Mouse (Mus musculus): ENCODE data around the gene Uqcc2. TPM values are rescaled to one million over a fixed set of nuclear protein-coding genes. Genes with fewer than 3 reads are reported as not detected.

Gene Uqcc2
- 100 to 1,000 TPM; 185 to 220 (median 203) TPM for total RNA-seq (2022)

DNA sequence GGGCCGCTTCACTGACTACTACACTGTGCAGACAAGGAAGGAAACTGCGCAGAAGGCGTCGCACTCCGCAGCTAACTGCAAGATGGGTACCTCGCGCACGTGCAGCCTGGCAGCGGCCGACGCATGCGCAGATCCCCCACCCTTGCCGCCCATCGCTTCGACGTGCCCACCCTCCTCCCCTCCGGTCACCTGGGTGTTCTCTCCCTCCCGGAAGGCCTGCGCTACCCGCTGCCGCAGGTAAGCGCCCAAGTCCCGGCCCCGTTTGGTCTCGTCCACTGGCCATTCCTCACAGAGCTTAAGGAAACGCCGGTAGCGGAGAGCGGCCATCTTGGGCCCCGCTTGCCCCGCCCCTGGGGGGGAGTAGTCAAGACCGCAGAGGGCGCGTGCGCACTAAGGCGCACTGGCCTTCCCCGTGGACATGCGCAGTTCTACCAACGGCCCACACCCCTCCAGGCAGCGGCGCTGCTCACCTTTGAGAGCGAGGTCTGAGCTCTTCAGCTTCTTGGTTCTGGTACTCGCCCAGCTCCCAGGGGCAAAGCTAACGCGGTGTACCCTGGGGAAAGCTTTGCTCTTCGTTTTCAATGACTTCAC is at the start of gene Uqcc2:
Gene Uqcc2, minus strand, starts transcription at position 366 of the 591 bp plus-strand sequence.
- DNase-seq (ENCODE audit: low spot score in 2 of 2): peak; percentile 94 to 97

DNA sequence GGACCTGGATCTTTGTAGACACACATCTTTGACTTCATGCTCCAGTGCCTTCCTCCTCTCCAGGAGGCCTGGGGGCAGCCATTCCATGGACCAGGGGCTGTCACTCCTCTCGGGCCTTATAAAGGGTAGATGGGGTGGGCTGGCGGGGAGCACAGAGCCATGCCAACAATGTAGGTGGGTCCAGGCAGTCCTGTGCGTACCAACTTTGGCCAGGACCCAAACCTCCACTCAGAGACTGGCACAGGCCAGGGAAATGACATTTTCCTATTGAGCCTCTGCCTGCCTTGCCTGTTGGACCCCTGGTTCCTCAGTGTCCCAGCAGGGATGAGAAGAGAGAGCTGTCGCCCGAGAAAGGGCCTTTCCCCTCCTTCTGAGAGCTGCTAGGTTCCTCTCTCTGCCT is 48.7 kb upstream of the Uqcc2 start:
- no peak for DNase-seq (ENCODE audit: low spot score in 2 of 2)

DNA sequence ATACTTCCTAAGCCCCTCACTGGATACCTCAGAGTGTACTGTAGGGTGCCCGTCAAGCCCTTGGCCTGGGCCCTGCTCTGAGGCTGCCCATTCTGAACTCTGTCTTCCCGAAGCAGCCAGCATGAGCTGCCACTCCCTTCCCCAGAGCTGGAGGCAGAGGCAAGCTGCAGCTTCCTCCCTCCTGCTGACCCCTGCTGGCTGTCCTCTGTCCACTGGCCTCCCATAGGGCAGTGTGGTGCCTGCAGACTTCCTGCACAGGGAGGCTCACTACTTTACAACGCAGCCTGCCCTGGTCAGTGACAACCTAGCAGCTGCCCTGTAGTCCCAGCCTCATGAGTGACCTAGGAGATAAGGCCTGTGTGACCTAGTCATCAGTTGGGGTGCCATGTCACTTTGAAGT is 48.0 kb upstream of the Uqcc2 start:
- DNase-seq (ENCODE audit: low spot score in 2 of 2): no peak

DNA sequence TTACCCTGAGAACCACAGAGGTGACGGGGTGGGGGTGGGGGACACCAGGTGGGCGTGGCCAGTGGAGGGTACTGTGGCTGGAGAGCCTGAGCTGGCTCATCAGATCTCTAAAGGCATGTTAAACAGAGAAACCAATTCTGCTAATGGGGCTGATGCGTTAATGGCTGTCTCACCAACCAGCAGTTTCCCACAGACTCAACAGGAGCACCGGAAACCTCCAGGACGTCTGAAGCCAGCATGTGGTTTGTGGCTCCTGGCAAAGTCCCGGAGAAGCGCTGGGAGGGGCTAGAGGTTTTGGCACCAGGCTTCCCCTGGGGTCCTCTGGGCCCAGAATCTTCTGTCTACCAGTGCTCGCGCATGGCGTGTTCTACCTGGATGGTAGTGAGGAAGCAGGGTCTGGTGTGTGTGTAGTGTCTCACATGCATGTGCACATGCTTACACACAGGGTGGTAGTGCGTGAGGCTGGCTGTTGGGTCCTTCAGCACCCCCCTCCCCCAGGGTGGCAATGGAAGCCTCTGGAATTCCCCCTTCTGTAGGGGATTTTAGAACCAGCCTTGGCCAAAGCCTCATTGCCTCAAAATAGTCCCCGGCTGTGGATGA is 46.1 kb upstream of the Uqcc2 start:
- DNase-seq (ENCODE audit: low spot score in 2 of 2): no peak

DNA sequence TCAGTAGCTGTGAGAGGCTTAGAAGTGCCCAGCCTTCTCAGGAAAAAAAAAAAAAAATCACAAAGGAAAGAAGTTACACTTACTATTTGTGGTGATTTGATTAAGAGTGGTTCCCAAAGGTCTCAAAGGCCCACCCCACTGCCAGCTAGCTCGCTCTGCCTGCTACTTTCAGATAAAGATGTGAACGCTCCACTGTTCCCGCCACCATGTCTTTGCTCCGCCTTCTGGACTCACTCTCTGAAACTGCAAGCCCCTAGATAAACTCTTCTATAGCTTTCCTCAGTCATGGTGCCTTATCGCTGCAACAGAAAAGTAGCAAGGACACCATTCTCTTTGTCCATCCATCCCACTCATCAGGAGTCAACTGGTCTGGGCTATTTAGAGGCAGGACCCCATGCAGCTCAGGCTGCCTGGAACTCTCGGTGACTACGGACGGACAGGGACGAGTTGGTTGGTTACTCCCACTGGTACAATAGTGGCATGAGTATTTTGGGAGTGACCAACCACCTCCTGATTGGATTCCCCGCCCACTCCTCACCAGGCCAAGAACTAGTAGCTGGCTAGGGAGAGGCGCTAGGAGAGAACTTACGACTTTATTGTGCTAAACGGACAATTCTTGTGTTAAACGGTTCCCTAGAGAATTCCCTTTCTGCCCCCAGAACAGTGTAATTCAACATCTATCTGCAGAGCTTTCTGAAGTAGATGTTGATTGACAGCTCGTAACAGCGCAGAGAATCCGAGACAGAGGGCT is 44.9 kb upstream of the Uqcc2 start:
- DNase-seq (ENCODE audit: low spot score in 2 of 2): no peak

DNA sequence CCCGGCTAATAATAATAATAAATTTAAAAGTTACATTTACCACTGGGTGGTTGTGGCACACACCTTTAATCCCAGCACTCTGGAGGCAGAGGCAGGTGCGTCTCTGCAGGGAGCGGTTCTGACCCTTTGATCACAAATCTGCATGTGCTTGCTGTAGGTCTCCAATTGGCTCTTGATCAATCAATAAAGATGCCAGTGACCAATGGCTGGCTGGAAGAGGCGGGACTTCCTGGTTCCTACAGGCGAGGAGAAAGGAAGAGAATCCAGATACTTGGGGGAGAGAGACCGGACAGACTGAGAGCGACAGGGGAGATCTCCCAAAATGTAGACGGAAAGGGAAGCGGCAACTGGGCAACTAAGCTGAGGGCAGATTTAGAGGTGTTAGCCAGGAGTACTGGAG is 44.3 kb upstream of the Uqcc2 start:
- DNase-seq (ENCODE audit: low spot score in 2 of 2): no peak

DNA sequence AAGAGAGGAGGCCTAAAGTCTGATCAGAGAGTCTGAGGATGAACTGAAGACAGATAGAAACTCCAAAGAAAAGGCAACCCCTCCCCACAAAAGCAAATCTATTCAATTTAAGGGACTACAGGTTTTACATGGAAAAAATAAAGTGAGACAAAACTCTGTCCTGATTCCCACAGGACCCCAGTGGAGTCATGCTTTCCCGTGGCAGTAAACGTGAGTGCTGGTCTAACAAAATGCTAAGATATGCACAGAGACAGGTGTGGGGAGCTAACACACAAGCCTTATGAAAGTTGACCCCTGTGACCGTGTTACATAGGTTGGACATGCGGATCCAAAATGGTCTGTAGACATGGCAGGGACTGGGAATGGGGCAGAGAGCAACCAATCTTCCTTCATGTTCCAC is 43.0 kb upstream of the Uqcc2 start:
- no peak for DNase-seq (ENCODE audit: low spot score in 2 of 2)

DNA sequence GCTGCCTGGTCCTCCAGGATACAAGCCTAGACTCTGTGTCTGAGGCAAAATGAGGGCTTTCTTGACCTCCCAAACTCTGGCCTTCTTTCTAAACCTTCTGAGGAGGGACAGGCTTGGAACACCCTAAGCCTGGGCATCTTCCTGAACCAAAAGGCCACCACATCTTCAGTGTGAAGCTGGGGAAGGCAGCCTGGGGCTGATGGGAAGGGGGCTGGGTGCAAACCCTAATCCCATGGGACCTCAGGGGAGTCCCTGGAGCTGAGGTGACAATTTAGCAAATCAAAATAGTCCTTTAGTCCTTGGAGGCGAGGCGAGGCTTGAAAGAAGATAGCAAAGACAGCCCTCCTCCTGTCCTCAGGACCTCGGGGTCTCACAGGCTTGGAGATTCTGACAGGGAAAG is 42.6 kb upstream of the Uqcc2 start:
- DNase-seq (ENCODE audit: low spot score in 2 of 2): no peak

DNA sequence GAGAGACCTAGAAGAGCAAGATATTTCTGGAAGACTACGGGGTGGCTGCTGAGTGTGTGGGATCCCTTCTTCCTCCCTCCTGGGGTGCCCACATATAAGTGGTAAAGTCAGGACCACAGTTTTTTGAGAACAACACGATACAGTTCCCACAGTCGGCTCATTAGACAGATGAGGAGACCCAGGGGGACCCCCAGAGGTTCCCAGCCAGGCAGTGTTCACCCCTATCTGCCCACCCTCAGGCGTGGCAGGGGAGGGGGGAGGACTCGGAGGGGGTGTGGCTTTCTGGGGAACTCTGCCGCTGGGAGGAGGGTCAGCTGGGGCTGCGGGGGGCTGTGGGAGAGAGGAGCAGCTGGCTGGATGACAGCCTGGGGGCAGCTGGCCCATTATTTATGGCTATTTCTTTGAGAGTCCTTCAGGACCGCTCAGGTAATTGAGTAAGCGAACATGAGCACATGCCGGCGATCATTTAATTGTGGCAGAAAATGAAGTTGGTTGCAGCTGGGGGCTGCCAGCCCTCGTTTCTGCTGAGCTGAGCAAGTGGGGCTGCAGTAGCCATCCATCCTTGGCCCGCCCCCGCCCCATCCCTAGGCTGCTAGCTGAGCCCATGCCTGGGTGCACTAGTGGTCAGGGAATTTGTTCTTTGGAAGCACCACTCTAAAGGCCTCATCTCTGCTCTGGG is 41.6 kb upstream of the Uqcc2 start:
- DNase-seq (ENCODE audit: low spot score in 2 of 2): no peak

DNA sequence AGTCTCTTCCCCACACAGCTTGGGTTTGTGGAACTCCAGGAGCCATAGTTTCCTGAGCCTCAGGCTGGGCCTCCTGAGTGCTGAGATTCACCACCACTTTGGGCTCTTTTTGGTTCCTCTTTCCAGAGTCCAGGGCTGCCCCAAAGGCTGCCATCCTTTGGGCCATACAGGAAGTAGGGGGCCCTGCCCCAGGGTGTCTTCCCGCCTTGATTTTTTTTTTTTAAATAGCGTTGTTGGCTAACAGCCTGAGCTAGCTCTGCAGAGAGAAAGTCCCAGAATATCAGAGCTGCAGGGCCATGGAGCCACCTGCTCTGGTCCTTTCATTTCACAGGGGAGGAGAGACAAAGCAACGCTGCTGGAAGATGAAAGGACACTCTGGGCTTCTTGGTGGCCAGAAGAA is 40.0 kb upstream of the Uqcc2 start:
- no peak for DNase-seq (ENCODE audit: low spot score in 2 of 2)

DNA sequence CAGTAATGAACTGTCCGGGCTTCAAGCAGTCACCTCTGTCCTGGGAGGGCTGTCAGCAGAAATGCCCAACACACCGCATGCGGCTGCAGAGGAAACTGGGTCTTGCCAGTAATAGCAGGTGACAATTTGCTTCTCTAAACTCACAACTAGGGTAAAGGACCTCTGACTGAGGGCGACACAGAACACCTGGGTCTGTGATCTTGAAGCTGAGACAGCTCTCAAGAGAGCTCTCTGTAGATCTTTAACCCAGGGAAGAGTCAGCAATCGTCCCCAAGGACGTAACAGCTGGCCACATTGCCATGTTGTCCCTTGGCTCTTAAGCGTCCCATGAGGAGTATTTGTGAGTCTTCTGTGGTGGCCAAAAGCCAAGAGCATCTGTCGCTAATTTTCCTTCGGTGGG is 38.7 kb upstream of the Uqcc2 start:
- no peak for DNase-seq (ENCODE audit: low spot score in 2 of 2)

DNA sequence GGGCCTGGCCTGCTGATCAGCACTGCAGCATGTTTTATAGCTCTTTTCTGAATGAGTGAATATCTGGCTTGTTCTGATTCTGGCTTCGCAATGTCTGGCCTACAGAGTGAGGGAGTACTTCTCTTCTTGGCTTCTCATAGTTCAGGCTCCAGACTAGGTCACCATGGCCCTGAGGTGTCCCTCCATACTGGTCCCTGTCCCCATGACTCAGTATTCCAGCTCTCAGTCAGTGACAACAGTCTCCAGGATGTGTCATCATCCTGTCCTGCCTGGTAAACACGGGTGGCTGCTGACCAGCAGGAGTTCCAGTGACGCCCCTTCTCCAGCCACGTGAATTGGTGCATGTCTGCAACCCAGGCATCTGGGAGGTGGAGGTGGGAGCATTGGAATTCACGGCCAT is 37.4 kb upstream of the Uqcc2 start:
- no peak for DNase-seq (ENCODE audit: low spot score in 2 of 2)

DNA sequence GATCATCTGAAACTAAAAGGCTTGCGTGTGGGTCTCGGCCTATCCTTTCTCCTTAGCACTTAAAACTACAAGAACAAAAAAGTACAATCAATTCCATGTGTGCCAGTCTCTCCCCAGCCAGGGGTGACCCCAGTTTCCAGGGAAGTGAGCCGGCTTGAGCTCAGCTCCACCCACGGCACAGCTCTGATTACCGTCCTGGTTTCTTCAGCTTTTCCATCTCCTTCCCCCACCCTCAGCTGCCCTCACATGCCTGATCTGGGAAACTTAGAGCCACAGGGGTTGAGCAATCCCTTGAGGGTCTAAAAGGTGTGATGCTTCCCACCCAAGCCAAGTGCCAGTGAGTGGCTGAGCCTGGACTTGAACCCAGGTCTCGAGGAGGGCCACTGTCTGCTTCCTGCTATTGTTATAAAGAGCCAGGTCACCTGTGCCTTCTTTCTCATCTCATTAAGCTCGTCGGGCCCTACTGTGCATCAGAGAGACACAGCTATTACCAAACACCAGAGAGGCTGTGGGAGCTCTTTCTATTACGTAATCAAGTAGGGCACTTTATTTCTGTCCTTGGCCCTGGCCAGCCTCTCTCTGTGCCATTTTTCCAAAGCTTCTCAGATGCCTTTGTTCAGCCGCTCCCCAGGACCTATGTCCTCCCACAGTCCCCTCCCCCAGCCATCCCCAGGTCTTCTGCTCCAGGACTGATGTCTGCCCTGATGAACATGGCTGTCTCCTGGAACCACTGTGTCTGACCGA is 36.4 kb upstream of the Uqcc2 start:
- DNase-seq (ENCODE audit: low spot score in 2 of 2): no peak

DNA sequence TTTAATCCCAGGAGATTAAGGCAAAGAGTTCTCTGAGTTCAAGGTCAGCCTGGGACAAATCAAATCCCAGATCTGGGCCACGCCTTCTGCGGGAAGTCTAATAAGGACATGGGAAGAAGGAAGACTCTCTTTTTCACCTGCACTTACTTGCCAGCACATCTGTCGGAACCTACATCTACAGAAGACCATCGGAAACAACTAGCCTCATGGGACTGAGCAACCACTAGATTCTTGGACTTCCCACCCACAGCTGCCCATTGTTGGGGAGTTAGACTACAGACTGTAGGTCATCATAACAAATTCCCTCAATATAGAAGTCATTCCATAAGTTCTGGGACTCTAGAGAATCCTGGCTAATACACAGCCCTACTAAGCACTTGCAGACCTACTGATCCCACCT is 34.9 kb upstream of the Uqcc2 start:
- no peak for DNase-seq (ENCODE audit: low spot score in 2 of 2)

DNA sequence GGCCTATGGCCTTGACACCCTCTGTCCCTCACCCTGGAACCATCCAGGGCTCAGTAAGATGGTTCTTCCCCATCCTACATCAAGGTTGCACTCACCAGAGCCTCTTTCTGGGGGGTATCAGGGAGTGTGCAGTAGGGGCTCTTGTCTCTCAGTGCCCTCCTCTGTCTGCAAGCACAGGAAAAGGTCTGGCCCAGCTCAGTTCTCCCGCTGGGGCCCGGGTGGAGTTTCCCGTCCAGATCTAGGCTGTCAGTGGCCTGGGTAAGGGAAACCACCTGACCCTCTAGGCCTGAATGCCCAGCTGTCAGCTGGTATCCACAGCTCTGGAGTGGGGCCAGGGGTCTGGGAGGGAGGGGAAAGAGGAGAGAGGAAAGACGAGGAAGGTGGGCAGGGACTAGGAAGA is 33.8 kb upstream of the Uqcc2 start, which contains the start of gene Ip6k3:
Gene Ip6k3, minus strand, starts transcription at position 251 of the 400 bp plus-strand sequence.
- no peak for DNase-seq (ENCODE audit: low spot score in 2 of 2)

DNA sequence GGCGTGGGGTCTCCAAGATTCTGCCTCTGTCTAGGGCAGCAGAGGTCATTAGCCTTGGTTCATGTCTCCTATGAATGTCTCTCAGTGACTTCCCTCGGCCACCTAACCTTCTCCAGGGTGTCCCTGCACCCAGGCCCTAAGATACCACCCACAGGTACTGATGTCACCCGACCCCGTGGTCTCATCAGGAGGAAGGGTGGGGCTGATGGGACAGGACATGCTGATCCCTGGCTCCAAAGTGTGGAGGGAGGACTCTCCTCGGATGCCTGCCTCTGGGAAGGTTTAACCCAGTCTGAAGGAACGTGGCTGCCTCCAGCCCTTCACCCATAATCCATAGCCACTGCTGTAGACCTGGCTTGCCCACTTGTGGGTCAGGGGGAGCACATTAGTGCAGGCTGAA is 33.2 kb upstream of the Uqcc2 start:
- no peak for DNase-seq (ENCODE audit: low spot score in 2 of 2)

DNA sequence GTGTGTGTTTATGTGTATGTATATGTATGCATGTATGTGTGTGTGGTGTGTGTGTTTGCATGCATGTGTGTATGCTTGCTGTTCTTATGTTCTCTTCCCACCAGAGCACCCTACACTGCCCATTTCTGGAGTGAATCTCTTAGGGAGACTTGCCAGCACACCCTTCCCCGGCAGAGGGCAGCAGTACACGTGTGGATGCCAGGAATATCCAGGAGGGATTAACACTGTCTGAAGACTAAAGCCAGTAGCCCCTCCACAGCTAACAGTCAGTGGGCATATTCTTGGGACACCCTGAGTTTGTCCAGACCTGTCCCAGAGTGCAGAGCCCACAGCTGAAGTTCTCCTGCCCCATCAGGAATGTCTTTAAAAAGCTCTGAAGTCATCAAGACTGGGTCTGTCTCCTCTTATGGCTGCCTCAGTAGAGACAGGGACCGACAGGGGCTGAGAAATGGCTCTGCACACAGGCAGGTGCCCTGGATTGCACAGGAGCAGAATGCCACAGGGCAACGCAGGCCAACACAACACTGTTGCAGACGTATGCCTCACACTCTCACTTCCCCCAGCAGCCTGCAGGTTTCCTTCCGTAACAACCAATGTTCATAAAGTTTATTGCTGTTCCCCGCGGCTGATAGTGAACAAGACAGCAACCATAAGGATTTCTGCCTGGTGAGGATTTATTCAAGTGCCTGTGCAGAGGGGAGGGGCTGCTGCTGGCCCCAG is 31.5 kb upstream of the Uqcc2 start:
- DNase-seq (ENCODE audit: low spot score in 2 of 2): peak in 1 of 2 experiments; percentile 54

DNA sequence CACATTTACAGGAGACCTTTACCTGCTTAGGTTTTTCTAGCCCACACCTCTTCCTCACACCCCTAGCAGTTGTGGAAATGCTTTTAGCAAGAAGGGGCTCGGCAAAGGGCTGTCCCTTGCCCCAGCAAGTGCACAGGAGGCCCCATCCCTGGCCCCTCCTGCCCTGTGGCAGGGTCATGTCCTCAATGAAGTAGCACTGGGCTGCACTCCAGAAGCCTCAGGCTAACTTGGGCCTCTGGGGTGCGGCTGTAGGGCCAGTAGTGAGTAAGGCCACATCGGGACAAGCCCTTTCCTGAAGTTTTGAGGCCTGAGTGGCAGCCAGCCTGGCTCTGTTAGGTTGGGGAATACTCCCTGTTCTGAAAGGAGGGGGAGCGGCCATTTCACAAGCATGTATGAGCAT is 27.2 kb upstream of the Uqcc2 start:
- DNase-seq (ENCODE audit: low spot score in 2 of 2): no peak

DNA sequence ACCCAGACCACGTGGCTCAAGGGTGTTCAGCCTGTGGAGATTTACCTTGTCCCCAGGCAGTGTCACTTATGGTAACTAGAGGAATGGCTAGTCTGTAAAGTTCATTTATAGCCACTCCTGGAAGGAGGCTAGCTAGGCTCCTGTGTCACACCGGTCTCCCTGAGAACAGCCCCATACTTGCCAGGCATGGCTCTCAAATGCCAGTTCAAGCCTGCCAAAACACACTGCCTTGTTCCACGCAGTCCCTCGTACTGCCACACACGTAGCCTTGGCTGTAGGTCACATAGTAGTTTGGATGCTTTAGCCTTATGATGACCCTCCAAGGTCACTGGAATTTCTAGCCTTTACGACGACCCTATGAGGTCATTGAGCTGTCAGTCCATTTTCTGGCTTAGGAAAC is 25.5 kb upstream of the Uqcc2 start:
- no peak for DNase-seq (ENCODE audit: low spot score in 2 of 2)

DNA sequence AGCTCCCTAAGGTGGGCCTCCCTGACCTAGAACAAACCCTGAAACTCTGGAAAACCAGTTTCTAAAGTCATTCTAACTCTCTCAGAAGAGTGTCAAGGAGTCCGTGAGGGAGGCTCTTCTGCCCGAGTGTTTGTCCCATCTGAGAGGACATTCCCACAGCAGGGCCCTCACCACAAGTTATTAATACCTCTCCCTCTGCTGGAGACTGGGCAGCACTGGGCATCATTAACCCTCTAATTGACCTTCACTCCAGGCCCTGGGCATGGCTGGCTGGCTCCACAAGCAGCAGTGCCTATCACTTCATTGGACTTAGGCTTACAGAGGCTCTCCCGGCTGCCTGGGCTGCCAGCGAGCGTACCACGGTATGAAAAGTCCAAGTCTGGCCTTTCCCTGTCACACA is 24.7 kb upstream of the Uqcc2 start:
- DNase-seq (ENCODE audit: low spot score in 2 of 2): no peak

DNA sequence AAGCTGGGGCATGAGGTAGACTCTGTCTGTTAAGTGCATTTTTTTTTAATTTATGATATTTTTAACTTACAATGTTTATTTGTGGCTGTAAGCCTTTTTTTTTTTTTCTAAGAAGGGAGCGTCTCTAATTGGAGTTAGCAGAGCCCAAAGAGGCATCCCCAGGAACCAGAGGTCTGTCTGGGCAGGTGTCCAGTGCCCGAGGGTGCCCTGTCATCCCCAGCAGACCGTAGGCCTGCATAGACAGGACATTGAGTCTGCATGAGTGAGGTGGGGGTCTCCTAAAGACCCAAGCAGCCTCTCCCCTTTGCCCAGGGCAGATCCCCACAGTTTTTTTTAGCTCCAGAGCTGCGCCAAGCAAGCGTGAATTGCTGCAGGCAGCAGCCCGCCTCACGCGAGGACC is 22.0 kb upstream of the Uqcc2 start:
- no peak for DNase-seq (ENCODE audit: low spot score in 2 of 2)
